Mouse (Mus musculus): Measurements from ENCODE around the gene Gtf2f1.
"Not testable (repeated sequence)": the region's sequence is repeated elsewhere in the genome, so short reads cannot be mapped to it uniquely, and the experiment has no call there.

Gtf2f1 gene

GRCm38 (mm10) chr17:57011236-57012141 lies at the start of gene Gtf2f1, which contains the start of gene Gm17949:
TSS of gene Gtf2f1 (minus strand) at chr17:57011288.
TSS of gene Gm17949 (plus strand) at chr17:57011469.
- in situ Hi-C loops (cut with MboI, MseI), result no loop called here

DNA sequence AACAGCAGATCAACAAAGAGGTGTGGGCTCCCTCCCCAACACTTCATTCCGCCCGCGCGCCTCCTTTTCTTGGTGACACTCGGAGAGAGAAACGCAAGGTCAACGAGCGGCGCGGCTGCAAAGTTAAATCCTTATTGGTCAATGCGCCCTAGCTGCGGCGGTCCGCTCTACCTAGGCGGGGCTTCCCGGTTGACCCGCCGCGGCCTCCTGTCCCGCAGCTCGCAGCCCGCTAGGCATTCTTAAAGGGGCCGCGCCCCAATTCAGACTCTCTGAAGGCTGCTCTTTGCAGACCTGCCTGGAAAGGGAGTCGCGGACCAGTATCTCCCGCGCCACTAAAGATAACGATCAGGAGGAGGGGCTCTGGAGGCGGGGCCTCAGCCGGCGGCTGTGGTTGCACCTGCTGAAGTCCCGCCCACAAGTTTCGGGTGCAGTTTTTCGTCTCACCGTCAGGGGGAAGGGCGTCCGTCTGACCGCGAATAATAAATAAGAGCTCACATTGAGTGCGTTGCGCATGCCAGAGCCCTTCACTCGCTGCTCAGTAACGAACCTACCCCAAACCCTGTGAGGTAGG lies 49.2 kb upstream of the Gtf2f1 start:
- in situ Hi-C loops (cut with MboI, MseI), result no loop called here

DNA sequence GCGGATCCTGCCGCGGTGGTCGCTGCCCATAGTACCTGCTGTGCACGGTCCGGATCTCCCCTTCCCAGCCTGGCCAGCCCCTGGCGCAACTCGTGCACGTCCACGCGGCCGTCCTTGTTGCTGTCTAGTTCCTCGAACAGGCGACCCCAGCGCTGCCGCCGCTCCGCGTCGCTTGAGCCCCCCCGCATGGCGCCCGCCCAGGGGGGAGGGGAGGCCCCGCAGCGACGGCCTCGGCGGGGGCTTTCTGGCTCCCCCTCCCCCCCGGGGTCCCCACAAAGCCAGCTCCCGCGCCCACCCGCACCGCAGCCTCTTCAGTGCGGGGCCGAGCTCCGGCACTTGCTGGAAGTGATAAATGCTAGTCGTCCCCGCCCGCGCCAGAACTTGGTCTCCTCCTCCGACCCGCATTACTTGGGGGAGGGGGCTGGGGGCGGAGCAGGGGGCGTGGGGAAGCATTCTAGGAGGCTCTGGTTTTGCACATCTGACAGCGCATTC lies 48.4 kb upstream of the Gtf2f1 start, which contains the start of gene Slc25a23:
TSS of gene Slc25a23 (minus strand) at position 378 of the 492 bp plus-strand sequence.
- in situ Hi-C loops (cut with MboI, MseI), result no loop called here

DNA sequence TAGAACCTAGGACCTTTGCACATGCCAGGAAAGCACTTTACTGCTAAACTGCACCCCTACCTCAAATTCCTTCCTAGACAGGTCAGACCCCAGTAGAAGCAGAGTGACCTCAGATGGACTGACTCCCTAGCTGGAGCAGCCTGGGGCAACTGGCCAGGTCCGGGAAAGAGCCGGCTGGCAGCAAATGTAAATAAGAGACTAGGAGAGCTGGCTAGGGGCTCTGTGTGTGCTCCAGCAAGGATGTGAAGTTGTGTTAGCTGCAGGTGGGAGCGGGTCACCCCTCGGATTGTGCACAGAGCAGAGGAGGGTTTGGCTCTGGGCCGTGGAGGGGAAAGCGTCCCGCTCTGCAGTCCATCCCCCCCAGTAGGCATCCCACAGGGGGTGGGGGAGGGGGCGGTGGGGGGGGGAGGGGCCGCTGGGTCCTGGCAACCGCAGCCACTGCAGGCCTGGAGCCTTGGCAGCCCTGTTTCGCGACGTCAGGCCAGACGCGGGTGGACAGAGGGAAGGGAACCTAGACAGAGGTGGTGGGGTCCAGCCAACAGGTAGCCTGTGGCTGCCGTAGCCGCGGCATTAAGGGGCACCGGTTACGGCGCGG lies 47.9 kb upstream of the Gtf2f1 start, which contains the start of gene Crb3:
TSS of gene Crb3 (plus strand) at position 215 of the 595 bp plus-strand sequence.
- in situ Hi-C loops (cut with MboI, MseI), result no loop called here

DNA sequence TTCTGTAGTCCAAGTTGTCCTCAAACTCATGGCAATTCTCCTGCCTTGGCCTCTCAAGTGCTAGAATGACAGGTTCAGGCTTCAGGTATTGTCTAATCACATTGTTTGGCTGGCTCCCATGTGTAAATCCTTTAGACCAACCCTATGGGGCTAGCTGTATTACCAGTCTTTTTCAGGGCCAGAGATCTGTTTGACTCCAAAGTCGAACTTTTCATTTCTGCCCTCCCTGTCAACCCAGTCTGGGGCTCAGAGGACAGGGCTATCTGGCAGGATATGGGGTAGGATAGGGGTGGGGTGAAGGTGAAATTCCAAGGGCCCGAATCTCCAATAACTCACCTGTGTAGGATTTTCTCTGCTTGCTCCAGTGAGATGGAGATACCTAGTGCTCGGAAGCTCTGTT lies 45.2 kb upstream of the Gtf2f1 start:
- in situ Hi-C loops (cut with MboI, MseI), result no loop called here

DNA sequence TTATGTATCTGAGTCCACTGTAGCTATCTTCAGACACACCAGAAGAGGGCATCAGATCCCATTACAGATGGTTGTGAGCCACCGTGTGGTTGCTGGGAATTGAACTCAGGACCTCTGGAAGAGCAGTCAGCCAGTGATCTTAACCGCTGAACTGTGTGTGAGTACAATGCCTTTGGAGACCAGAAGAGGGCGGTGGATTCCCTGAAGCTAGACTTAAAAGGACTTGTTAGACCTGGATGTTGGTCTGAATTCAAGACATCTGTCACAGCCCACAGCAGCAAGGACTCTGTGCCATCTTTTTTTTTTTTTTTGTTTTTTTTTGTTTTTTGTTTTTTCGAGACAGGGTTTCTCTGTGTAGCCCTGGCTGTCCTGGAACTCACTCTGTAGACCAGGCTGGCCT lies 40.6 kb upstream of the Gtf2f1 start:
- in situ Hi-C loops (cut with MboI, MseI), result not testable (repeated sequence)

- in situ Hi-C loops (cut with MboI, MseI), result loop anchor here (25.0 kb wide), 1 partner anchor 1337 kb away; the partner anchor contains the start of gene Pot1b
These were observed 37.7 kb upstream of the Gtf2f1 start for GRCm38 (mm10) chr17:57048816-57049215.

GRCm38 (mm10) chr17:57047406-57047805 lies 36.3 kb upstream of the Gtf2f1 start:
- in situ Hi-C loops (cut with MboI, MseI), result loop anchor here (25.0 kb wide), 1 partner anchor 1335 kb away; the partner anchor contains the start of gene Pot1b

DNA sequence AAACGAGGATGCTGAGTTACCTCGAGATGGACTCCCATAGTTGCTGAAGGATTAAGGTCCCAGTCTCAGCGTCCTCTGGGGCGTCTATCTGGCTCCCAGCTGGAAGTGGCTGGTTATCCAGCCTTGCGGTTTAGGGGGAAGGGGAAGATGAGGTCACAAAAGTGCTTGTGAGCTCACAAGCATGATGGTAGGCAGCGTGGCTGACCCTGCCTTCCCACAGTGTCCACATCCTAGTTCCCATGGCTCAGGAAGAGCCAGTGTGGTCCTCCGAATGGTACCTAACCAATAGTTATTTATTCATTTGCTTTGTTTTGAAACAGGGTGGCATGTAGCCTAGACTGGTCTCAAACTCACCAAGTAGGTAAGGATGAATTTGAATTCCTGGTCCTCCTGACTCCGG lies 30.5 kb upstream of the Gtf2f1 start, which contains the start of gene Slc25a41:
TSS of gene Slc25a41 (minus strand) at position 101 of the 400 bp plus-strand sequence.
- in situ Hi-C loops (cut with MboI, MseI), result loop anchor here (25.0 kb wide), 1 partner anchor 1329 kb away; the partner anchor contains the start of gene Pot1b

DNA sequence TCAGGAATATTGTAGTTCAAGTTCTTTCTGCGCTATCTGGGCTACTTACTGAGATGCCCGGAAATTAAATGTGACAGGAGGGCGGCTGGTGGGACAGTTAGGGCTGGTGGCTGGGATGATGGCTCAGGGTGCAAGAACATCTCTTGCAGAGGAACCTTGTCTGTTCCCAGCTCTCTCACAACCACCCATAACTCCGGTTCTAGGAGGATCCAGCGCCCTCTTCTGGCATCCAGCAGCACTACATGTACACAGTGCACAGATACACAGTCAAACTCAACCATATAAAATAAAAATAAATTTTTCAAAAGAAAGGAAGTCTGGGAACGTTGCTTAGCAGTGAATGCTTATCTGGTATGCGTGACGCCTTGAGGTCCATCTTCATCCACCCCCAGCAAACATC lies 27.9 kb upstream of the Gtf2f1 start:
- in situ Hi-C loops (cut with MboI, MseI), result loop anchor here (25.0 kb wide), 1 partner anchor 1327 kb away; the partner anchor contains the start of gene Pot1b

DNA sequence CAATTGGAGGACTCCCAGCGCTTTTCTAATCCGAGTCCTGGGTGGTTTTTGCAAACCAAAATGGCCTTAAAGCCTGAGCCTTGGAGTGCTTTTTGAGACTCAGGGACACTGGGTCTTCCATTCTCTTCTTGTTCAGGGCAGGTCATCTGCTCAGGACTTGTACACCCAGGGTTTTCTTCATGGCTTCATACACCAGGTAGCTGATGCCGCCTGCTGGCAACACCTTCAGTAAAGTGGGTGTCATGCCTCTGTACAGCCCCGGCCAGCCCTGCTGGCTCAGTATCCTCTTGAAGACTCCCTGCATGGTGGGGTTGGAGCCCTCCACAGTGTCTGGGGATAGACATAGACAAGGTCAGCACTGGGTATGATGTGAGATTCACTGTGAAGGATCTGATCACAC lies 21.8 kb upstream of the Gtf2f1 start:
- in situ Hi-C loops (cut with MboI, MseI), result loop anchor here (25.0 kb wide), 1 partner anchor 1321 kb away; the partner anchor contains the start of gene Pot1b

- in situ Hi-C loops (cut with MboI, MseI), result loop anchor here (25.0 kb wide), 1 partner anchor 1320 kb away; the partner anchor contains the start of gene Pot1b
These were observed 20.8 kb upstream of the Gtf2f1 start for GRCm38 (mm10) chr17:57031661-57032420.

- in situ Hi-C loops (cut with MboI, MseI), result loop anchor here (25.0 kb wide), 1 partner anchor 1319 kb away; the partner anchor contains the start of gene Pot1b
These were observed 20.0 kb upstream of the Gtf2f1 start, which contains the start of gene Khsrp for GRCm38 (mm10) chr17:57030931-57031660. TSS of gene Khsrp (minus strand) at chr17:57031522.

GRCm38 (mm10) chr17:57029691-57030090 lies 18.6 kb upstream of the Gtf2f1 start:
- in situ Hi-C loops (cut with MboI, MseI), result loop anchor here (25.0 kb wide), 1 partner anchor 1317 kb away; the partner anchor contains the start of gene Pot1b

- in situ Hi-C loops (cut with MboI, MseI), result loop anchor here (25.0 kb wide), 1 partner anchor 1315 kb away; the partner anchor contains the start of gene Pot1b
These were observed 16.4 kb upstream of the Gtf2f1 start for GRCm38 (mm10) chr17:57027471-57027870.

GRCm38 (mm10) chr17:57020960-57021359 lies 9.9 kb upstream of the Gtf2f1 start:
- in situ Hi-C loops (cut with MboI, MseI), result no loop called here

DNA sequence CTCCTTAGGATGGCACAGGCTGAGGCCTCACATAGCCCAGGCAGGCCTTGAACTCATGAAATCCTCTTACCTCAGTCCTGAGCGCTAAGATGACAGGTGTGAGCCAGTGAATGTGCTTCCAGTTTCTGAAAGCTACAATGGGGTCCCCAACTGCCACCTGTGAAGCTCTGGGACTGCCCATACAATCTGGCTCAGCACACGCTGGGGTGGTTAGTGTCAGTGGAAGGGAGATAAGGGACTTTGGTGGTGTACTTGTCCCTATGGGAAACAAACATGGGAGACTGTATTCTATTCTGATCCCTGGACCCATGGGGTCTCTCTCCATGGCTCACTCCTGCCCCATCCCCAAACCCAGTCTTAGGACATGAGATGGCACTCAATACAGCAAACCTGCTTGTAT lies 8.6 kb upstream of the Gtf2f1 start:
- in situ Hi-C loops (cut with MboI, MseI), result no loop called here

DNA sequence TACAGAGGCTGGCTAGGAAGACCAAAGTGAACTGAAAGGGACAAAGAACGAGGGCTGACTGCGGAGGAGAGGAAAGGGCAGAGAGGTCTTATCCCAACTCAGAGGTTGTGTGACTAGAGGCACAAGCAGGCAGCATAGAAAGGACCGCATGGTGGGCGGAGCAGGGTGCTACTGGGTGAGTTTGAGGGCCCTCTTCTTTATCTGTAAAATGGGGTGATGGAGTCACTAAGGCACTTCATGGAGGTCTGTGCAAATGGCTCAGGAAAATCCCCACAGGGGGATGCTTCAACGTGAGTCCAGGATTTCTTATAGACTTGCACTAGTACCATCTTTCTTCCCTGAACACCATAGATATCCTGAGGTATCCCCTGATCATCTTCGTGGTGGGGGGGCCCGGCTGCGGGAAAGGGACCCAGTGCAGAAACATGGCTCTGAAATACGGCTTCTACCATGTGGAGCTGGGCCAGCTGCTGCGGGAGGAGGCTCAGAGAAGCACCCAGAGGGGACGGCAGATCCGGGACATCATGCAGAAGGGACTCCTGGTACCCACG lies 1.2 kb upstream of the Gtf2f1 start:
- in situ Hi-C loops (cut with MboI, MseI), result no loop called here

DNA sequence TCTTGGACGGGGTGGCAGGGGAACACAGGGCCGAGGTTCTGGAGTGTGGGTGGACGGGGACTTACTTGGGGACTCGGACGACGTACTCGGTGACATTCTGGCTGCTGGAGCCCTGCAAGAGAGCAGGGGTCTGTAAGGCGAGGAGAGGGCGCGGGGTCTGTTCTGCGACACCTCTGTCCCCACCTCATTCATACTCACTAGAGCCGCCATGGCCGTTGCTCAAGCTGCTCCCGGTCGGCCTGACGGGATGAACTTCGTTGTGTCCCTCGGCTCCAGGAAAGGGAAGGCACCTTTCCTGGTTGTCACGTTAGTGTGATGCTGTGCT lies 215 bp downstream of the Gtf2f1 start:
- in situ Hi-C loops (cut with MboI, MseI), result no loop called here
